Mouse (Mus musculus) frontal cortex, postnatal 10 days (tissue): ENCODE results near the gene Cenpt.

ENCODE experiments used
- DNase-seq, 2 experiments: peaks; one replicate each; pipeline ENCODE4 v3.0.0; 2022; ENCODE audit warnings: low spot score in 2 of 2, mixed read lengths in 1 of 2

Cenpt gene

GRCm38 (mm10) chr8:105853178-105853577, at the start of gene Cenpt:
Gene Cenpt (minus strand): TSS chr8:105853278.
- no peak for DNase-seq

- no peak for DNase-seq
Measured at GRCm38 (mm10) chr8:105900941-105901616, 48.0 kb upstream of the Cenpt start.

GRCm38 (mm10) chr8:105900180-105900940, 47.3 kb upstream of the Cenpt start, which contains the start of gene Pskh1:
Gene Pskh1 (plus strand): TSS chr8:105900441.
- DNase-seq: peak; percentile 83 to 91

- DNase-seq: no peak
Measured at GRCm38 (mm10) chr8:105897801-105898480, 44.9 kb upstream of the Cenpt start.

GRCm38 (mm10) chr8:105893339-105893738, 40.3 kb upstream of the Cenpt start, which contains the start of gene Nrn1l:
Gene Nrn1l (plus strand): TSS chr8:105893567.
- DNase-seq: peak; percentile 72 to 78

- DNase-seq: peak in 1 of 2 experiments; percentile 36
Measured at GRCm38 (mm10) chr8:105892432-105892831, 39.4 kb upstream of the Cenpt start.

- DNase-seq: no peak
Measured at GRCm38 (mm10) chr8:105890870-105891269, 37.8 kb upstream of the Cenpt start.

GRCm38 (mm10) chr8:105889756-105890465, 36.8 kb upstream of the Cenpt start:
- no peak for DNase-seq

GRCm38 (mm10) chr8:105880754-105881520, 27.9 kb upstream of the Cenpt start, which contains the start of gene Edc4:
Gene Edc4 (plus strand): TSS chr8:105880881.
- DNase-seq: peak; percentile 72 to 85

- DNase-seq: no peak
Measured at GRCm38 (mm10) chr8:105874301-105874700, 21.2 kb upstream of the Cenpt start.

GRCm38 (mm10) chr8:105866364-105867029, 13.4 kb upstream of the Cenpt start:
- DNase-seq: no peak

GRCm38 (mm10) chr8:105861951-105862350, 8.9 kb upstream of the Cenpt start:
- peak in 1 of 2 experiments; percentile 20 for DNase-seq

- DNase-seq: peak; percentile 91 to 94
Measured at GRCm38 (mm10) chr8:105860143-105860981, 7.3 kb upstream of the Cenpt start, which contains the start of gene Nutf2. Gene Nutf2 (plus strand): TSS chr8:105860580.

GRCm38 (mm10) chr8:105859314-105859713, 6.2 kb upstream of the Cenpt start:
- no peak for DNase-seq

- no peak for DNase-seq
Measured at GRCm38 (mm10) chr8:105858495-105858894, 5.4 kb upstream of the Cenpt start.

- no peak for DNase-seq
Measured at GRCm38 (mm10) chr8:105856168-105856835, 3.2 kb upstream of the Cenpt start.

- DNase-seq: peak in 1 of 2 experiments; percentile 67
Measured at GRCm38 (mm10) chr8:105855248-105856167, 2.4 kb upstream of the Cenpt start.
